8 mouse cellular contexts compared by ENCODE assay signal in the genomic region with DNA sequence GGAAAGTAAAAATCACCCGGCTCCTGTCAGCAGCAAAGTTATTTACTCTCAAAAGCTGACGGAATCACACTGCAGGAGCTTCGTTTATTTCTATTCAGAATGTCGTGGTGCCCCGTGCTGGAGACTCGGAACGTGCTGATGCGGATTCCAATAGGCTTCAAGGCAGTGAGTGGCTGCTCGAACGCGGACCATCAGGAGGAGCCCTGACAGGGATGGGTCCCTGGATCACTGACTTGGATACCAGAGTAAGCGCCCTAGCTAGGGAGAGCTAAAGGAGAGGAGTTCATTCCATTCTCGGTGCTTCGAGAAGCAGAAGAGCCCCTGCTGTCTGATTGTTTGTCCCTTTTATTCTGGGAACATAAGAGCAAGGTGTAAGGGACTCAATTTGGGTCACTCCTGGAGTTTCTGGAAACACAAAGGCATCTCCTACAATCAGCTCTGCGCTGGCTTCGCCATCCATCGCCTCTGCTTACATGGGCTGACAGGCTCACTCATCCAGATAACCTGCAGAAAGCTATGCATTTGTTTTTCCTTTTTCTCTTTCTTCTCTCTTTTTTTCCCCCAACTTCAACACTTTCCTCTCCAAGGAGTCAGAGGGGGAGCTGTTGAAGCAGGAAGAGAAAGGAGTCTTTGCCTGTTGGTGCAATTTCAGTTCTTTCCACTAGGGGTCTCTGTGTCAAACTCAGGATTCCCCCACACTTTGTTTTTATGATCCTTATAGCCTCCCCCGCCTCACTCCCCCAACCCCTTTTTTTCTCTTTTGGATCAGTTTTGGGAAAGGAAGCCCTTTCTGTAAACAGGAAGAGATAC.
DNase-seq lines count a peak whose midpoint lies in the region; ATAC-seq and TF ChIP-seq lines count a peak whose summit lies in the region.

No protein-coding gene starts in this region.

- no peaks in the 10 kb centered on the region for H3K36me3 ChIP-seq in embryonic facial prominence, embryonic 12.5 days
- H3K36me3 ChIP-seq in midbrain, embryonic 13.5 days = no peaks in the 10 kb centered on the region

- peaks cover 3% of the 10 kb centered on the region; the same call in 1 of the 2 replicates for H3K4me1 ChIP-seq in embryonic facial prominence, embryonic 12.5 days
- peaks cover 66% of the 10 kb centered on the region for H3K4me1 ChIP-seq in midbrain, embryonic 13.5 days (replicated peaks)

- TF ChIP-seq CTCF in gastrocnemius, adult 2 months (IDR thresholded peaks at IDR 0.05) = peak; percentile 96

- intact Hi-C loops in gastrocnemius, adult 2 months (cut with DNase I) = loop anchor here (2.0 kb wide), 1 partner anchor 227 kb away; no protein-coding TSS in a partner anchor
- intact Hi-C loops in heart, postnatal 36 days (cut with DNase I) = loop anchor here (2.0 to 5.0 kb wide), 2 partner anchors 93 to 227 kb away; no protein-coding TSS in a partner anchor

- peak overlapping the region; percentile 13 for H3K4me3 ChIP-seq in gastrocnemius, adult 2 months
- no peak overlapping the region for H3K4me3 ChIP-seq in embryonic facial prominence, embryonic 12.5 days
- H3K4me3 ChIP-seq in midbrain, embryonic 13.5 days (replicated peaks) = 0 out of 2 replicates have a peak overlapping the region, but pooled peaks have one; percentile 1

- ATAC-seq in embryonic facial prominence, embryonic 12.5 days (ENCODE audit: insufficient number of reproducible peaks, insufficient read depth, low FRiP score, low TSS enrichment) = no peak
- peak; percentile 55; the same call in 1 of the 2 replicates for ATAC-seq in midbrain, embryonic 13.5 days

- no peaks in the 10 kb centered on the region for H3K27me3 ChIP-seq in embryonic facial prominence, embryonic 12.5 days
- peaks cover 5% of the 10 kb centered on the region for H3K27me3 ChIP-seq in midbrain, embryonic 13.5 days

- no peak for DNase-seq in gastrocnemius, adult 2 months
- no peak for DNase-seq in gastrocnemius, postnatal 25 days
- DNase-seq in ZHBTc4 (ENCODE audit: low read depth, low spot score) = peak; percentile 61
- DNase-seq in heart, postnatal 36 days = peak; percentile 38 to 43
- DNase-seq in kidney, postnatal 4 days = peak; percentile 20 to 37
- no peak for DNase-seq in spleen, postnatal 36 days (ENCODE audit: low spot score in 2 of 2)

- H3K9me3 ChIP-seq in embryonic facial prominence, embryonic 12.5 days = no peaks in the 10 kb centered on the region
- no peaks in the 10 kb centered on the region for H3K9me3 ChIP-seq in midbrain, embryonic 13.5 days

- no peak overlapping the region for H3K9ac ChIP-seq in embryonic facial prominence, embryonic 12.5 days
- peak overlapping the region; percentile 33 for H3K9ac ChIP-seq in midbrain, embryonic 13.5 days (replicated peaks)

- H3K27ac ChIP-seq in gastrocnemius, adult 2 months = peak overlapping the region; percentile 67
- H3K27ac ChIP-seq in embryonic facial prominence, embryonic 12.5 days = no peak overlapping the region
- H3K27ac ChIP-seq in midbrain, embryonic 13.5 days = peak overlapping the region; percentile 1; the same call in 1 of the 2 replicates

- WGBS in embryonic facial prominence, embryonic 12.5 days = 9% methylated on average over 18 of the region's 18 CpGs
- 4% methylated on average over 18 of the region's 18 CpGs for WGBS in midbrain, embryonic 13.5 days

- H3K4me2 ChIP-seq in embryonic facial prominence, embryonic 12.5 days (replicated peaks) = peak overlapping the region; percentile 40
- H3K4me2 ChIP-seq in midbrain, embryonic 13.5 days (replicated peaks) = peak overlapping the region; percentile 35

Comparison
In these comparisons a context has a peak if more than half of its experiments do, and no peak if none do; other contexts are left out.
1. DNase-seq: peak in ZHBTc4 (single experiment), heart, postnatal 36 days (2 of 2) and kidney, postnatal 4 days (2 of 2); none in gastrocnemius, adult 2 months (single experiment), gastrocnemius, postnatal 25 days (single experiment) and spleen, postnatal 36 days (0 of 2).